Mouse (Mus musculus) left cerebral cortex, postnatal 14 days (tissue): ENCODE results near the gene Rgl2. TPM values are rescaled to one million over a fixed set of nuclear protein-coding genes. Genes with fewer than 3 reads are reported as not detected.
A peak's percentile ranks its signal among the peaks of the same experiment; 100 is the strongest.
"Not testable (repeated sequence)": the region's sequence is repeated elsewhere in the genome, so short reads cannot be mapped to it uniquely, and the experiment has no call there.

Experiments used
- DNase-seq, 2 experiments: peaks; one replicate each; pipeline ENCODE4 v3.0.0; 2021 to 2022; ENCODE audit warnings: low spot score in 2 of 2, mixed read lengths in 1 of 2
- intact Hi-C: fragments of 180-260 bp; cut with DNase I; formaldehyde crosslinking; loops from one replicate; pipeline ENCODE4 v1.15.1; 2025
- total RNA-seq, 2 experiments: library from RNA; stranded (reverse); gene quantifications; 2 replicates each; pipeline ENCODE4 v1.2.3; 2021

Rgl2 gene
- total RNA-seq, 2 experiments from 2014 or later = 65.1 to 68.3 TPM

GRCm38 (mm10) chr17:33903911-33904651, 25.3 kb upstream of the Rgl2 start:
- DNase-seq, intact Hi-C loops: not testable (repeated sequence)

- intact Hi-C loops, DNase-seq: not testable (repeated sequence)
These were observed 24.5 kb upstream of the Rgl2 start, which contains the start of gene Platr17 for GRCm38 (mm10) chr17:33904835-33905234. Gene Platr17, plus strand, starts transcription at chr17:33905135.

GRCm38 (mm10) chr17:33908331-33909076, 20.8 kb upstream of the Rgl2 start:
- intact Hi-C loops = no loop called here
- peak; percentile 54 to 71 for DNase-seq

GRCm38 (mm10) chr17:33909077-33909868, 20.1 kb upstream of the Rgl2 start, which contains the start of gene Daxx:
Gene Daxx, plus strand, starts transcription at chr17:33909414.
- peak; percentile 98 for DNase-seq
- intact Hi-C loops = no loop called here

GRCm38 (mm10) chr17:33909869-33910250, 19.5 kb upstream of the Rgl2 start:
- peak in 1 of 2 experiments; percentile 44 for DNase-seq
- intact Hi-C loops = no loop called here

GRCm38 (mm10) chr17:33910346-33911051, 18.8 kb upstream of the Rgl2 start:
- DNase-seq = peak in 1 of 2 experiments; percentile 9
- intact Hi-C loops = no loop called here

GRCm38 (mm10) chr17:33911052-33911812, 18.1 kb upstream of the Rgl2 start:
- DNase-seq = no peak
- intact Hi-C loops = no loop called here

- intact Hi-C loops = no loop called here
- DNase-seq = peak in 1 of 2 experiments; percentile 5
These were observed 17.4 kb upstream of the Rgl2 start for GRCm38 (mm10) chr17:33911813-33912414.

- no peak for DNase-seq
- intact Hi-C loops = no loop called here
These were observed 16.1 kb upstream of the Rgl2 start for GRCm38 (mm10) chr17:33913264-33913663.

- intact Hi-C loops = no loop called here
These were observed 15.4 kb upstream of the Rgl2 start for GRCm38 (mm10) chr17:33913905-33914304.

GRCm38 (mm10) chr17:33914969-33915391, 14.4 kb upstream of the Rgl2 start:
- intact Hi-C loops = no loop called here
- peak in 1 of 2 experiments; percentile 8 for DNase-seq

More at GRCm38 (mm10) chr17:33913905-33914304, 15.4 kb upstream of the Rgl2 start:
- DNase-seq = no peak

GRCm38 (mm10) chr17:33915671-33916250, 13.6 kb upstream of the Rgl2 start, which contains the start of the genes Tapbp and Zbtb22:
Gene Tapbp, plus strand, starts transcription at chr17:33915899.
Gene Zbtb22, plus strand, starts transcription at chr17:33915904.
- intact Hi-C loops = no loop called here
- peak; percentile 97 to 98 for DNase-seq

- DNase-seq = no peak
- intact Hi-C loops = no loop called here
These were observed 13.0 kb upstream of the Rgl2 start for GRCm38 (mm10) chr17:33916294-33916693.

- peak in 1 of 2 experiments; percentile 6 for DNase-seq
- intact Hi-C loops = no loop called here
These were observed 12.3 kb upstream of the Rgl2 start for GRCm38 (mm10) chr17:33916847-33917655.

GRCm38 (mm10) chr17:33917656-33918292, 11.6 kb upstream of the Rgl2 start:
- DNase-seq = peak in 1 of 2 experiments; percentile 3
- intact Hi-C loops = no loop called here
